Comparison of ENCODE assay signal across 10 mouse cellular contexts in genomic region chr10:31544149-31544942, GRCm38 (mm10).
"Had no signal": no experiment of that assay in that cellular context is flagged by ENCODE, and none has a peak within 500 bp of the region (broad histone marks: within the 10 kb centered on the region; RNA-seq: fewer than 3 reads in every experiment).

No protein-coding gene starts in this region.

- DNase-seq: kidney, adult 18-20 months; kidney, postnatal 14 days; liver, embryonic 13.5 days; lung, adult 18-20 months; thymus, adult 18-20 months; thymus, postnatal 25 days had no signal

- ATAC-seq: midbrain, embryonic 13.5 days had no signal

- H3K36me3 ChIP-seq: kidney, embryonic 15.5 days; limb, embryonic 15.5 days; liver, embryonic 13.5 days; midbrain, embryonic 13.5 days; neural tube, embryonic 12.5 days had no signal

- H3K4me3 ChIP-seq: kidney, embryonic 15.5 days; limb, embryonic 15.5 days; liver, embryonic 13.5 days; midbrain, embryonic 13.5 days; neural tube, embryonic 12.5 days had no signal

- H3K27ac ChIP-seq: kidney, embryonic 15.5 days; limb, embryonic 15.5 days; liver, embryonic 13.5 days; midbrain, embryonic 13.5 days; neural tube, embryonic 12.5 days had no signal

- H3K27me3 ChIP-seq: kidney, embryonic 15.5 days; limb, embryonic 15.5 days; liver, embryonic 13.5 days; midbrain, embryonic 13.5 days; neural tube, embryonic 12.5 days had no signal

- H3K9me3 ChIP-seq: kidney, embryonic 15.5 days; limb, embryonic 15.5 days; liver, embryonic 13.5 days; midbrain, embryonic 13.5 days; neural tube, embryonic 12.5 days had no signal

- H3K4me2 ChIP-seq: kidney, embryonic 15.5 days; limb, embryonic 15.5 days; liver, embryonic 13.5 days; midbrain, embryonic 13.5 days; neural tube, embryonic 12.5 days had no signal

- H3K4me1 ChIP-seq: kidney, embryonic 15.5 days; limb, embryonic 15.5 days; liver, embryonic 13.5 days; midbrain, embryonic 13.5 days; neural tube, embryonic 12.5 days had no signal

- H3K9ac ChIP-seq: kidney, embryonic 15.5 days; limb, embryonic 15.5 days; liver, embryonic 13.5 days; midbrain, embryonic 13.5 days; neural tube, embryonic 12.5 days had no signal
